Mouse (Mus musculus) thymus, postnatal 0 days (tissue): ENCODE results near the gene Sox1. TPM values are rescaled to one million over a fixed set of nuclear protein-coding genes. Genes with fewer than 3 reads are reported as not detected.

Source experiments
- microRNA-seq: library from miRNA; unstranded; fragments of <30 nt; microRNA quantifications from one replicate; pipeline ENCODE4, GENCODE M21; 2016; ENCODE audit warnings: borderline number of aligned reads
- polyA plus RNA-seq: library from polyadenylated mRNA; unstranded; fragments of >200 nt; fragmentation: Nextera tagmentation; extraction: Ambion mirVana; gene quantifications from 2 replicates; pipeline ENCODE4 v1.2.1, GENCODE M21; 2015

Sox1 gene
- polyA plus RNA-seq, 1 experiment from 2014 or later, result not detected

Small RNAs within 50 kb of the gene (microRNA-seq; reads per million reads assigned to microRNA genes)
- gene Gm25239, result not detected

Other genes starting within 250 kb of the Sox1 start
- gene A230072I06Rik, start 116.5 kb upstream of the Sox1 start, polyA plus RNA-seq, result not detected in 2 replicates
- gene Spaca7, start 177.7 kb downstream of the Sox1 start, polyA plus RNA-seq, result not detected in 2 replicates